Mouse (Mus musculus) hematopoietic stem cell, adult 5-6 weeks (primary cell): ENCODE data around the gene Krt7. TPM values are rescaled to one million over a fixed set of nuclear protein-coding genes. Genes with fewer than 3 reads are reported as not detected.
A peak's percentile ranks its signal among the peaks of the same experiment; 100 is the strongest.

Experiments used
- ATAC-seq, 2 experiments: fragments of 125-278 bp in 1 of 2; replicated peaks in 1 of 2; 2 replicates each; pipeline ENCODE4 v1.8.0; 2016 to 2017; ENCODE audit warnings: inconsistent platforms in 2 of 2, mild to moderate bottlenecking in 2 of 2, moderate number of reproducible peaks in 2 of 2, low read depth in 1 of 2, moderate TSS enrichment in 1 of 2; ENCODE audit not compliant: low FRiP score in 2 of 2, poor library complexity in 2 of 2, severe bottlenecking in 2 of 2, insufficient read depth in 1 of 2, low TSS enrichment in 1 of 2
- total RNA-seq: library from RNA; stranded (forward); fragments of 172-1452, 232-1000 nt; gene quantifications from 2 replicates; pipeline ENCODE4 v1.2.3, GENCODE M21; 2017

The Krt7 gene
- total RNA-seq, 1 experiment from 2014 or later: 11.5 TPM

DNA sequence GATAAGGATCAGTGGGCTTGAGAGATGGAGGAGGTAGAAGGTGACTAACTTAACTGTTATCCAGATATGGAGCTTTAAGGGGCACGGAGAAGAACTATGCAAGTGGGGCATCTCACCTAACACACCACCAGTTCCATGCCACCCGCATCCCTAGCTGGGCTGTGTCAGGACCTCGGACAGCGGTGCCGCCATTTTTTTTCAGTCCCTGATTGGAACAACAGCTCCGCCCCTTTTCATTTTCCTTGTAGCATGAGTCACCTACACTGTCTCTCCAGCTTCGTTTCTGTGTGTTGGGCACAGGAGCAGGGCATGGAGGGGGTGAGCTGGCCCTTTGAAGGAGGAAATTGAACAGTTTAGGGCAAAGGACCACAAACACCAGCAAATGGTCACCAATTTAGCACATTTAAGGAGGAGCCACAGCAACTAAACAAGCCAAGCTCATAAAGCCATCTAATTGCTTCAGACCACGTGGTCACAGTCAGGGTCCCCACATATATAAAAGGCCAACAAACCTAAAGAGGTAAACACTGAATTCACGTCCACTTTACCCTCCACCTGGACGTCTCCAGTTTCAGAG, 62.2 kb downstream of the Krt7 start, which contains the start of gene Krt86:
Krt86 (plus strand) TSS at position 527 of the 577 bp plus-strand sequence.
- ATAC-seq: peak in 1 of 2 experiments; percentile 25; a peak in 2 of 4 replicates

DNA sequence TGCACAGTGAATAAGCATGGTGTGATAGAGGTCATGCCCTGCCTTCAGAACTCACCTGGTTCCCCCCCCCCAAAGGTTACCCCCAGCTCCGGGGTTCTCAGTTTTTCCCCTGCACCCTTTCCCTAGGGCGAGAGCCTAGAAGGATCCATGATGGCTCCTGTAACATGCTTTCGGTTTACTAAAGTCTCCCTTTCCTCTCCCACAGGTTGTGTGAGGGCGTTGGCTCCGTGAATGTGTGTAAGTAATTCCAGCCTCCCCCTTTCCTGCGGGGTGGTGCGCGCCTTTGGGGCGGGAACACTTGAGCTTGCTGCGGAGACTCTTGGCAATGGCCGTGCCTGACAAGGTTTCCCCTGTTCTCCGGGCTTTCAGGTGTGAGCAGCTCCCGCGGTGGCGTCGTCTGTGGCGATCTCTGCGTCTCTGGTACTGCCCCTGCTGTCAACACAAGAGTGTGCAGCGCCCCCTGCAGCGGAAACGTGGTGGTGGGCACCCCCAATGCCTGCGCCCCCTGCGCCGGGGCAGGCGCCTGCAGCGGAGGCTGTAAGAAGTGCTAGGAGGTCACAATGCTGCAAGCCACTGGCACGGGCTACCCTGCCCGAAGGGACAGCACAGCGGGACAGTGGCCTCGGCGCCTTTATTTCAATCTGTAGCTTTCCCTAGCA, 68.3 kb downstream of the Krt7 start:
- ATAC-seq: peak; percentile 65 to 68; a peak in 3 of 4 replicates

DNA sequence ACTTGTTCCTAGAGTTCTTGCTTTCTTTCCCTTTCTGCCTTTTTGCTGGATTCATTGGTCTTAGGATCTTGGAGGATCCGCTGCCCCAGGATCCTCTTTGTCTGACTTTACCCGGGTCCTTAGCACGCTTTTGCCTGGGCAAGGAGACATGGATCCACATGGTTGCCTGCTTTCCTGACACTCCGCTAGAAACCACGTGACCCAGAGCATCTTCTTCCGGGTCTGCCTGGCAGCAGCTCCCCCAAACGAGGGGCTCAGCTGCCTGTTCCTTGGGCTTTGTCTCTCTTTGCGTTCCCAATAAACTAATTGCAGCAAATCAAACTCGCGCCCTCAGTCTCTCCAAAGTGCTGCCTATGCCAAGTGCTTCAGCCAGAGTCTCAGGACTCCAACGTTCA, 68.8 kb downstream of the Krt7 start:
- ATAC-seq: no peak

Other genes starting within 250 kb of the Krt7 start
- gene Acvr1b, start 237.0 kb upstream of the Krt7 start, total RNA-seq: 19.6 and 25.5 TPM in 2 replicates
- gene Grasp, start 186.9 kb upstream of the Krt7 start, total RNA-seq: 6.6 and 7.8 TPM in 2 replicates
- 246 and 344 TPM in 2 replicates for gene Nr4a1, start 156.8 kb upstream of the Krt7 start, total RNA-seq
- gene Atg101, start 126.8 kb upstream of the Krt7 start, total RNA-seq: 31.9 and 59.4 TPM in 2 replicates
- gene 6030408B16Rik, start 117.8 kb upstream of the Krt7 start, total RNA-seq: 0.63 TPM in 1 of 2 replicates, not detected in the other
- gene Krt80, start 40.9 kb upstream of the Krt7 start, total RNA-seq: 2.8 TPM in 2 replicates
- 0.44 TPM in 1 of 2 replicates, not detected in the other for gene Krt87, start 27.8 kb downstream of the Krt7 start, total RNA-seq
- gene Krt88, start 36.7 kb downstream of the Krt7 start, total RNA-seq: not detected in 2 replicates
- gene Krt81, start 52.7 kb downstream of the Krt7 start, total RNA-seq: not detected in 2 replicates
- gene Krt86, start 62.4 kb downstream of the Krt7 start, total RNA-seq: not detected in 2 replicates
- 0.56 TPM in 1 of 2 replicates, not detected in the other for gene Krt83, start 80.5 kb downstream of the Krt7 start, total RNA-seq
- gene Gm49425, start 106.2 kb downstream of the Krt7 start, total RNA-seq: not detected in 2 replicates
- not detected in 2 replicates for gene Krt84, start 121.8 kb downstream of the Krt7 start, total RNA-seq
- gene Krt82, start 139.6 kb downstream of the Krt7 start, total RNA-seq: not detected in 2 replicates
- not detected in 2 replicates for gene Krt90, start 151.9 kb downstream of the Krt7 start, total RNA-seq
- not detected in 2 replicates for gene Krt75, start 162.9 kb downstream of the Krt7 start, total RNA-seq
- gene Gm5414, start 217.1 kb downstream of the Krt7 start, total RNA-seq: not detected in 2 replicates
- 0.10 TPM in 1 of 2 replicates, not detected in the other for gene Gm5478, start 236.3 kb downstream of the Krt7 start, total RNA-seq